Mouse (Mus musculus) heart, embryonic 11.5 days (tissue): ENCODE data around the gene Pparg. TPM values are rescaled to one million over a fixed set of nuclear protein-coding genes. Genes with fewer than 3 reads are reported as not detected.

Experiments used
- ATAC-seq: fragments of 200-750 bp; cut with Nextera tagmentation; replicated peaks from 2 replicates; pipeline ENCODE4 v1.8.0; 2017; ENCODE audit warnings: moderate library complexity; ENCODE audit not compliant: insufficient number of reproducible peaks, low FRiP score, low TSS enrichment
- H3K27ac ChIP-seq: fragments of 300-500 bp; sonication (generic); 2 replicates; pipeline ENCODE4 v1.5.1; 2014; ENCODE audit warnings: mild to moderate bottlenecking, low read depth, low read length
- H3K27me3 ChIP-seq: fragments of 300-500 bp; sonication (generic); 2 replicates; pipeline ENCODE4 v1.6.1; 2014; ENCODE audit warnings: mild to moderate bottlenecking, low read length, mixed read lengths; ENCODE audit not compliant: control insufficient read depth, insufficient read depth
- H3K36me3 ChIP-seq: fragments of 300-500 bp; sonication (generic); 2 replicates; pipeline ENCODE4 v1.6.1; 2014; ENCODE audit warnings: mild to moderate bottlenecking, low read length, moderate library complexity, mixed read lengths; ENCODE audit not compliant: control insufficient read depth, insufficient read depth
- H3K4me1 ChIP-seq: fragments of 300-500 bp; sonication (generic); 2 replicates; pipeline ENCODE4 v1.6.1; 2014; ENCODE audit warnings: low read length; ENCODE audit not compliant: control insufficient read depth, insufficient read depth
- H3K4me2 ChIP-seq: fragments of 300-500 bp; sonication (generic); 2 replicates; pipeline ENCODE4 v1.6.1; 2014; ENCODE audit warnings: mild to moderate bottlenecking, moderate library complexity
- H3K4me3 ChIP-seq: fragments of 300-500 bp; sonication (generic); 2 replicates; pipeline ENCODE4 v1.5.1; 2014; ENCODE audit warnings: low read depth, low read length
- H3K9ac ChIP-seq: fragments of 300-500 bp; sonication (generic); 2 replicates; pipeline ENCODE4 v1.6.1; 2014; ENCODE audit warnings: mild to moderate bottlenecking, low read depth, low read length, moderate library complexity
- H3K9me3 ChIP-seq: fragments of 300-500 bp; sonication (generic); replicated peaks from 2 replicates; pipeline ENCODE4 v1.6.1; 2016; ENCODE audit warnings: low read length; ENCODE audit not compliant: control insufficient read depth
- WGBS: fragments of 180-500 bp; shearing (Covaris S2); extraction: QIAGEN DNeasy Blood & Tissue Kit; methylation state at CpG from one replicate; pipeline ENCODE4 v1.1.7; 2014; ENCODE audit not compliant: insufficient replicate concordance; 5-methylcytosine and 5-hydroxymethylcytosine counted together
- polyA plus RNA-seq: library from polyadenylated mRNA; unstranded; fragments of >200 nt; fragmentation: Nextera tagmentation; extraction: Ambion mirVana; gene quantifications from 2 replicates; pipeline ENCODE4 v1.2.1, GENCODE M21; 2014

Pparg gene
- polyA plus RNA-seq, 1 experiment from 2014 or later: 1.3 TPM

- H3K9ac ChIP-seq: no peak overlapping the region
- H3K4me2 ChIP-seq: no peak overlapping the region
- no peaks in the 10 kb centered on the region for H3K27me3 ChIP-seq
- no peaks in the 10 kb centered on the region for H3K9me3 ChIP-seq
- no peak overlapping the region for H3K4me3 ChIP-seq
- 77% methylated on average over 10 of the region's 10 CpGs for WGBS
- H3K36me3 ChIP-seq: no peaks in the 10 kb centered on the region
- no peak for ATAC-seq
- no peak overlapping the region for H3K27ac ChIP-seq
- H3K4me1 ChIP-seq: peaks cover 12% of the 10 kb centered on the region
These were observed 139.5 kb downstream of the Pparg start for GRCm38 (mm10) chr6:115500234-115500633.

GRCm38 (mm10) chr6:115501131-115501530 lies 140.4 kb downstream of the Pparg start:
- no peaks in the 10 kb centered on the region for H3K9me3 ChIP-seq
- 30% methylated on average over 3 of the region's 3 CpGs for WGBS
- H3K4me2 ChIP-seq: no peak overlapping the region
- H3K4me1 ChIP-seq: peaks cover 12% of the 10 kb centered on the region
- no peaks in the 10 kb centered on the region for H3K27me3 ChIP-seq
- H3K36me3 ChIP-seq: no peaks in the 10 kb centered on the region
- H3K27ac ChIP-seq: no peak overlapping the region
- H3K9ac ChIP-seq: no peak overlapping the region
- ATAC-seq: no peak
- no peak overlapping the region for H3K4me3 ChIP-seq

- Histone ChIP-seq H3K4me3 (no peak overlapping the region), H3K9me3 (no peaks in the 10 kb centered on the region), H3K36me3 (no peaks in the 10 kb centered on the region), H3K27ac (no peak overlapping the region), H3K27me3 (no peaks in the 10 kb centered on the region), H3K9ac (no peak overlapping the region), H3K4me1 (peaks cover 12% of the 10 kb centered on the region), H3K4me2 (no peak overlapping the region)
- WGBS: 95% methylated on average over 4 of the region's 4 CpGs
- ATAC-seq: no peak
These were observed 142.3 kb downstream of the Pparg start for GRCm38 (mm10) chr6:115503038-115503437.

- no peaks in the 10 kb centered on the region for H3K27me3 ChIP-seq
- ATAC-seq: no peak
- no peak overlapping the region for H3K9ac ChIP-seq
- no peaks in the 10 kb centered on the region for H3K9me3 ChIP-seq
- H3K4me3 ChIP-seq: no peak overlapping the region
- 63% methylated on average over 10 of the region's 10 CpGs for WGBS
- peaks cover 12% of the 10 kb centered on the region for H3K4me1 ChIP-seq
- no peak overlapping the region for H3K27ac ChIP-seq
- no peak overlapping the region for H3K4me2 ChIP-seq
- H3K36me3 ChIP-seq: no peaks in the 10 kb centered on the region
These were observed 142.9 kb downstream of the Pparg start for GRCm38 (mm10) chr6:115503549-115504159.

GRCm38 (mm10) chr6:115504160-115504558 lies 143.4 kb downstream of the Pparg start:
- no peak overlapping the region for H3K9ac ChIP-seq
- no peak overlapping the region for H3K4me3 ChIP-seq
- H3K36me3 ChIP-seq: no peaks in the 10 kb centered on the region
- H3K27ac ChIP-seq: no peak overlapping the region
- no peaks in the 10 kb centered on the region for H3K27me3 ChIP-seq
- no peak for ATAC-seq
- no peaks in the 10 kb centered on the region for H3K9me3 ChIP-seq
- WGBS: 70% methylated on average over 3 of the region's 3 CpGs
- H3K4me1 ChIP-seq: peaks cover 12% of the 10 kb centered on the region
- no peak overlapping the region for H3K4me2 ChIP-seq

- peaks cover 12% of the 10 kb centered on the region for H3K4me1 ChIP-seq
- H3K9ac ChIP-seq: no peak overlapping the region
- H3K9me3 ChIP-seq: no peaks in the 10 kb centered on the region
- H3K27me3 ChIP-seq: no peaks in the 10 kb centered on the region
- no peaks in the 10 kb centered on the region for H3K36me3 ChIP-seq
- 67% methylated on average over 5 of the region's 5 CpGs for WGBS
- no peak for ATAC-seq
- no peak overlapping the region for H3K4me2 ChIP-seq
- no peak overlapping the region for H3K4me3 ChIP-seq
- no peak overlapping the region for H3K27ac ChIP-seq
These were observed 144.2 kb downstream of the Pparg start for GRCm38 (mm10) chr6:115504915-115505314.

GRCm38 (mm10) chr6:115506425-115506824 lies 145.7 kb downstream of the Pparg start:
- Histone ChIP-seq H3K36me3 (no peaks in the 10 kb centered on the region), H3K4me2 (no peak overlapping the region), H3K27ac (no peak overlapping the region), H3K9me3 (no peaks in the 10 kb centered on the region), H3K4me1 (0 out of 2 replicates have a peak, but pooled peaks cover 3% of the 10 kb centered on the region), H3K27me3 (no peaks in the 10 kb centered on the region), H3K4me3 (no peak overlapping the region), H3K9ac (no peak overlapping the region)
- no peak for ATAC-seq
- 84% methylated on average over 1 of the region's 1 CpGs for WGBS

GRCm38 (mm10) chr6:115511447-115511846 lies 150.7 kb downstream of the Pparg start:
- Histone ChIP-seq H3K4me2 (no peak overlapping the region), H3K4me1 (no peaks in the 10 kb centered on the region), H3K36me3 (no peaks in the 10 kb centered on the region), H3K27ac (no peak overlapping the region), H3K27me3 (no peaks in the 10 kb centered on the region), H3K9ac (no peak overlapping the region), H3K4me3 (no peak overlapping the region), H3K9me3 (no peaks in the 10 kb centered on the region)
- ATAC-seq: no peak
- WGBS: 94% methylated on average over 3 of the region's 3 CpGs

GRCm38 (mm10) chr6:115513207-115513606 lies 152.5 kb downstream of the Pparg start:
- Histone ChIP-seq H3K4me1 (no peaks in the 10 kb centered on the region), H3K4me3 (no peak overlapping the region), H3K9me3 (no peaks in the 10 kb centered on the region), H3K27ac (no peak overlapping the region), H3K9ac (no peak overlapping the region), H3K36me3 (no peaks in the 10 kb centered on the region), H3K4me2 (no peak overlapping the region), H3K27me3 (no peaks in the 10 kb centered on the region)
- no peak for ATAC-seq
- WGBS: 82% methylated on average over 4 of the region's 4 CpGs
